Mouse (Mus musculus): Measurements from ENCODE around the gene Aplf. TPM values are rescaled to one million over a fixed set of nuclear protein-coding genes. Genes with fewer than 3 reads are reported as not detected.
A peak's percentile ranks its signal among the peaks of the same experiment; 100 is the strongest.

Gene Aplf
- 9.1 and 10.4 TPM in 2 replicates for total RNA-seq (2012; rRNA removed)

DNA sequence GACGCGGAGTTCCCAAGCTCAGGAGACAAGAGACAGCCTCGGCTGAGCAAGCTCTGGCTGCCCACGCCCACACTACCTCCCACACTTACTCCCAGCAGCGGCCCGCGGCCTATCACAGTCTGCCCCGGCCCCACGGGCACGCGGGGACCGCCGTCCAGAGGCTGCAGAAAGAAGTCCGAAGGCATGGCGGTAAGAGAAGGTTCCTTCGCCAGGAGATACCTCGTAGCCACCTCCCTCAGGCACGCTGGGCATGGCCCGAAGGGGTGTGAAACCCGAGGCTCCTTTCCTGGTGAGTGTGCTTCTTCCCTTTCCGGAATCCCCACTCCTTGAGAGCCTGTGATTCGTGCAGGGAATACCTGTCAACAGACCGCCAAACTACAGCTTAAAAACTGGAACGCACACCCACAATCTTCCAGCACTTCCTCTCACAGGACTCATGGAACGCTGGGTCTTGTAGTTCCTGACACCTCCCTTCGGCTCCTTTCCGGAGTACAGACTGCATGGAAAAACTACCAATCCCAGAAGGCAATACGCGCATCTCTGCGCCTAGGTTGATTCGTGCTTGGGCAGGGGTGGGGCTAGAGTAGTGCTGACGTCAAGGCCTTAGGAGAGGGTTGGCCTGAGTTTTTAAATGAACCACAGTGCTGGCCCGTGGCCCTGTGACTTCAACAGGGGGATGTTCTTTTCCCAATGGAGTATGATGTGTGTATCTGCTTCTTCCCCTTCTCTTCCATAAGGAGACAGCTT, at the start of gene Aplf:
Gene Aplf (minus strand): TSS at position 423 of the 747 bp plus-strand sequence.
- H3K27ac ChIP-seq (ENCODE audit: insufficient read depth, low read depth, low read length, poor library complexity, severe bottlenecking): no peak within 1 kb of the TSS
- H3K4me1 ChIP-seq (ENCODE audit: control insufficient read depth in 2 of 2, insufficient read depth in 2 of 2, low read length in 2 of 2, poor library complexity in 1 of 2): peaks cover 0 to 2% of the 10 kb centered on the region in 2 experiments; a peak in 1 of 4 replicates
- DNase-seq (ENCODE audit: low read depth, low spot score): peak; percentile 98
- peak within 1 kb of the TSS; percentile 74 to 79 for H3K4me3 ChIP-seq (ENCODE audit: insufficient read depth in 1 of 2, low read depth in 1 of 2, low read length in 2 of 2, poor library complexity in 1 of 2, severe bottlenecking in 1 of 2)
- peak; percentile 44; the same call in 1 of the 2 replicates for TF ChIP-seq CHD2 (IDR thresholded peaks at IDR 0.05; ENCODE audit: low read depth, low read length)
- TF ChIP-seq ZC3H11A (IDR thresholded peaks at IDR 0.05; ENCODE audit: borderline replicate concordance, low read depth, low read length): no peak
- no peak for TF ChIP-seq ZNF384 (IDR thresholded peaks at IDR 0.05; ENCODE audit: low read depth, low read length)
- TF ChIP-seq HCFC1 (IDR thresholded peaks at IDR 0.05; ENCODE audit: borderline replicate concordance, insufficient read depth, low read length): peak; percentile 99
- TF ChIP-seq MAFK (IDR thresholded peaks at IDR 0.05; ENCODE audit: insufficient read depth, low read depth, low read length): no peak
- in situ Hi-C loops (cut with MboI; ENCODE audit: low sequenced_read_pairs in 2 of 2, unreplicated experiment in 2 of 2): no loop called here
- peak within 1 kb of the TSS; percentile 65 for H3K9ac ChIP-seq (ENCODE audit: insufficient read depth, low read depth, low read length, poor library complexity, severe bottlenecking)
- no peaks in the 10 kb centered on the region for H3K36me3 ChIP-seq (ENCODE audit: control insufficient read depth, insufficient read depth, low read length, poor library complexity, severe bottlenecking)
- H3K9me3 ChIP-seq (ENCODE audit: control insufficient read depth, insufficient read depth, low read depth, low read length): no peaks in the 10 kb centered on the region

- no peak overlapping the region for H3K9ac ChIP-seq (ENCODE audit: insufficient read depth, low read depth, low read length, poor library complexity, severe bottlenecking)
- in situ Hi-C loops (cut with MboI; ENCODE audit: low sequenced_read_pairs in 2 of 2, unreplicated experiment in 2 of 2): no loop called here
- H3K27ac ChIP-seq (ENCODE audit: insufficient read depth, low read depth, low read length, poor library complexity, severe bottlenecking): no peak overlapping the region
- no peak overlapping the region for H3K4me3 ChIP-seq (ENCODE audit: insufficient read depth in 1 of 2, low read depth in 1 of 2, low read length in 2 of 2, poor library complexity in 1 of 2, severe bottlenecking in 1 of 2)
- no peaks in the 10 kb centered on the region for H3K36me3 ChIP-seq (ENCODE audit: control insufficient read depth, insufficient read depth, low read length, poor library complexity, severe bottlenecking)
- TF ChIP-seq ZNF384 (IDR thresholded peaks at IDR 0.05; ENCODE audit: low read depth, low read length) (no peak), ZC3H11A (IDR thresholded peaks at IDR 0.05; ENCODE audit: borderline replicate concordance, low read depth, low read length) (no peak), MAFK (IDR thresholded peaks at IDR 0.05; ENCODE audit: insufficient read depth, low read depth, low read length) (no peak), HCFC1 (IDR thresholded peaks at IDR 0.05; ENCODE audit: borderline replicate concordance, insufficient read depth, low read length) (no peak)
- H3K4me1 ChIP-seq (ENCODE audit: control insufficient read depth in 2 of 2, insufficient read depth in 2 of 2, low read length in 2 of 2, poor library complexity in 1 of 2): no peaks in the 10 kb centered on the region
- no peaks in the 10 kb centered on the region for H3K9me3 ChIP-seq (ENCODE audit: control insufficient read depth, insufficient read depth, low read depth, low read length)
- no peak for DNase-seq (ENCODE audit: low read depth, low spot score)
Observed at GRCm38 (mm10) chr6:87714091-87714490, 42.1 kb upstream of the Aplf start.

- in situ Hi-C loops (cut with MboI; ENCODE audit: low sequenced_read_pairs in 2 of 2, unreplicated experiment in 2 of 2): no loop called here
- Histone ChIP-seq H3K36me3 (ENCODE audit: control insufficient read depth, insufficient read depth, low read length, poor library complexity, severe bottlenecking) (no peaks in the 10 kb centered on the region), H3K4me3 (ENCODE audit: insufficient read depth in 1 of 2, low read depth in 1 of 2, low read length in 2 of 2, poor library complexity in 1 of 2, severe bottlenecking in 1 of 2) (no peak overlapping the region), H3K9ac (ENCODE audit: insufficient read depth, low read depth, low read length, poor library complexity, severe bottlenecking) (no peak overlapping the region), H3K27ac (ENCODE audit: insufficient read depth, low read depth, low read length, poor library complexity, severe bottlenecking) (no peak overlapping the region), H3K4me1 (ENCODE audit: control insufficient read depth in 2 of 2, insufficient read depth in 2 of 2, low read length in 2 of 2, poor library complexity in 1 of 2) (no peaks in the 10 kb centered on the region), H3K9me3 (ENCODE audit: control insufficient read depth, insufficient read depth, low read depth, low read length) (no peaks in the 10 kb centered on the region)
- TF ChIP-seq ZC3H11A (IDR thresholded peaks at IDR 0.05; ENCODE audit: borderline replicate concordance, low read depth, low read length) (no peak), ZNF384 (IDR thresholded peaks at IDR 0.05; ENCODE audit: low read depth, low read length) (no peak), HCFC1 (IDR thresholded peaks at IDR 0.05; ENCODE audit: borderline replicate concordance, insufficient read depth, low read length) (no peak), CHD2 (IDR thresholded peaks at IDR 0.05; ENCODE audit: low read depth, low read length) (no peak), MAFK (IDR thresholded peaks at IDR 0.05; ENCODE audit: insufficient read depth, low read depth, low read length) (no peak)
- DNase-seq (ENCODE audit: low read depth, low spot score): no peak
Observed at GRCm38 (mm10) chr6:87712311-87712710, 40.3 kb upstream of the Aplf start.

DNA sequence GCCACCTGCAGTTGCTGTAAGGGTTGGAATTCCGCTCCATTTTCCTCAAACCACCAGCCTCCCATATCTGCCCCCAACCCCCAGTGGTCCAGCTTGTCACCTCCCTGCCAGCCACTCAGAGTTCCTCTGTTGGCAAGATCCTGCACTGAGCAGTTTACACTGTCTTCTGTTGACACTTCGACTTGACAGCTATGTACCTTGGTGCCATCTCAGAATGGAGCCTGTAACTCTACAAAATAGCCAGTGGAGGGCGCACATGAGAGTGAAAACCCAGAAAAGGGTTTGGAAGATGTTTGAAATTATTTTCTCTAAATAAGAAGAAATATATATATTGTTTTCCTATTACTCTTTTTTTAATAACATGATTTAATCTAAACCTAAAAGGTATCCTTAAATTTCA, 34.3 kb upstream of the Aplf start:
- Histone ChIP-seq H3K27ac (ENCODE audit: insufficient read depth, low read depth, low read length, poor library complexity, severe bottlenecking) (no peak overlapping the region), H3K4me3 (ENCODE audit: insufficient read depth in 1 of 2, low read depth in 1 of 2, low read length in 2 of 2, poor library complexity in 1 of 2, severe bottlenecking in 1 of 2) (no peak overlapping the region), H3K9ac (ENCODE audit: insufficient read depth, low read depth, low read length, poor library complexity, severe bottlenecking) (no peak overlapping the region), H3K9me3 (ENCODE audit: control insufficient read depth, insufficient read depth, low read depth, low read length) (no peaks in the 10 kb centered on the region), H3K4me1 (ENCODE audit: control insufficient read depth in 2 of 2, insufficient read depth in 2 of 2, low read length in 2 of 2, poor library complexity in 1 of 2) (no peaks in the 10 kb centered on the region), H3K36me3 (ENCODE audit: control insufficient read depth, insufficient read depth, low read length, poor library complexity, severe bottlenecking) (no peaks in the 10 kb centered on the region)
- in situ Hi-C loops (cut with MboI; ENCODE audit: low sequenced_read_pairs in 2 of 2, unreplicated experiment in 2 of 2): no loop called here
- TF ChIP-seq ZC3H11A (IDR thresholded peaks at IDR 0.05; ENCODE audit: borderline replicate concordance, low read depth, low read length): no peak
- TF ChIP-seq CHD2 (IDR thresholded peaks at IDR 0.05; ENCODE audit: low read depth, low read length): no peak
- no peak for TF ChIP-seq ZNF384 (IDR thresholded peaks at IDR 0.05; ENCODE audit: low read depth, low read length)
- no peak for TF ChIP-seq HCFC1 (IDR thresholded peaks at IDR 0.05; ENCODE audit: borderline replicate concordance, insufficient read depth, low read length)
- no peak for TF ChIP-seq MAFK (IDR thresholded peaks at IDR 0.05; ENCODE audit: insufficient read depth, low read depth, low read length)
- peak; percentile 25 for DNase-seq (ENCODE audit: low read depth, low spot score)
